In genomic region chr1:163313101-163313773, GRCm38 (mm10) we compare ENCODE assay signal across 8 mouse cellular contexts. TPM values are rescaled to one million over a fixed set of nuclear protein-coding genes. Genes with fewer than 3 reads are reported as not detected.
DNase-seq lines count a peak whose midpoint lies in the region; ATAC-seq and TF ChIP-seq lines count a peak whose summit lies in the region.

TSS of gene Prrx1 (minus strand) at chr1:163313710.

- peaks cover 15% of the 10 kb centered on the region; the same call in 1 of the 2 replicates for H3K4me1 ChIP-seq in liver, adult 2 months (ENCODE audit: control insufficient read depth, insufficient read depth, low read length)
- H3K4me1 ChIP-seq in neural tube, embryonic 11.5 days (ENCODE audit: control insufficient read depth, insufficient read depth, low read length): peaks cover 12% of the 10 kb centered on the region

- peak within 1 kb of the TSS; percentile 57 for H3K4me2 ChIP-seq in neural tube, embryonic 11.5 days (ENCODE audit: low read depth)

- H3K79me2 ChIP-seq in liver, adult 2 months (ENCODE audit: control insufficient read depth, insufficient read depth, low read length): no peaks in the 10 kb centered on the region

- peak within 1 kb of the TSS; percentile 60 for H3K4me3 ChIP-seq in liver, adult 2 months (ENCODE audit: insufficient read depth, low read depth, low read length)
- peak within 1 kb of the TSS; percentile 48 for H3K4me3 ChIP-seq in neural tube, embryonic 11.5 days (ENCODE audit: low read depth, low read length)

- H3K36me3 ChIP-seq in liver, adult 2 months (ENCODE audit: control insufficient read depth, insufficient read depth, low read length): no peaks in the 10 kb centered on the region
- H3K36me3 ChIP-seq in neural tube, embryonic 11.5 days (ENCODE audit: control insufficient read depth, insufficient read depth, low read length): no peaks in the 10 kb centered on the region

- H3K27me3 ChIP-seq in liver, adult 2 months (ENCODE audit: control insufficient read depth, insufficient read depth, low read length): peaks cover 26% of the 10 kb centered on the region
- H3K27me3 ChIP-seq in neural tube, embryonic 11.5 days (ENCODE audit: control insufficient read depth, insufficient read depth, low read length): peaks cover 68% of the 10 kb centered on the region

- peak within 1 kb of the TSS; percentile 64; the same call in 1 of the 2 replicates for H3K9ac ChIP-seq in liver, adult 2 months (ENCODE audit: low read depth, low read length)
- peak within 1 kb of the TSS; percentile 69 for H3K9ac ChIP-seq in neural tube, embryonic 11.5 days (ENCODE audit: low read length)

- WGBS in liver, adult 2 months: 6% methylated on average over 17 of the region's 17 CpGs
- WGBS in neural tube, embryonic 11.5 days: under 1% methylated on average over 17 of the region's 17 CpGs

- no peak for DNase-seq in liver, adult 2 months (ENCODE audit: extremely low read depth, low read depth, low spot score)
- DNase-seq in liver: no peak
- peak; percentile 72 for DNase-seq in embryo, embryonic 9.5 days (ENCODE audit: extremely low spot score)
- peak; percentile 46 for DNase-seq in heart, adult 8-10 months (ENCODE audit: low spot score)
- peak; percentile 29 for DNase-seq in kidney, postnatal 10 days
- DNase-seq in neural tube, embryonic 11.5 days (ENCODE audit: low spot score): peak; percentile 66
- DNase-seq in thymus, postnatal 36 days: no peak
- DNase-seq in urinary bladder, postnatal 25 days (ENCODE audit: low spot score): no peak

- H3K27ac ChIP-seq in liver, adult 2 months (replicated peaks; ENCODE audit: insufficient read depth, low read depth, low read length): no peak within 1 kb of the TSS
- H3K27ac ChIP-seq in neural tube, embryonic 11.5 days (ENCODE audit: low read depth, low read length): peak within 1 kb of the TSS; percentile 63

- no peak for TF ChIP-seq CTCF in liver, adult 2 months (IDR thresholded peaks at IDR 0.05; ENCODE audit: low read depth, low read length)

- no peaks in the 10 kb centered on the region for H3K9me3 ChIP-seq in neural tube, embryonic 11.5 days (ENCODE audit: control insufficient read depth, low read length)

- TF ChIP-seq POLR2A in liver, adult 2 months (IDR thresholded peaks at IDR 0.05; ENCODE audit: extremely low read depth, insufficient read depth, low read length): no peak

- no peak for ATAC-seq in neural tube, embryonic 11.5 days (ENCODE audit: insufficient read depth, low FRiP score, low TSS enrichment)

RNA-seq across cellular contexts. Expression of gene Prrx1, which starts in this region (rescaled TPM):
- 0.40 and 0.46 TPM in 2 replicates for total RNA-seq in liver, adult 2 months (2014; rRNA removed)
- 0.04 and 0.06 TPM in 2 replicates for polyA plus RNA-seq in liver, adult 2 months (2012; rRNA removed)
- total RNA-seq in heart, adult 8-10 months (2022): 10 to 100 TPM; 29.1 to 33.6 (median 30.5) TPM
- polyA plus RNA-seq in neural tube, embryonic 11.5 days (2014; fragmentation: Nextera tagmentation; extraction: Ambion mirVana): 30.7 and 39.1 TPM in 2 replicates

Comparison
In these comparisons a context has a peak if more than half of its experiments do, and no peak if none do; other contexts are left out.
1. RNA of gene Prrx1 (total RNA-seq): 29.1 to 33.6 TPM in heart, adult 8-10 months; 0.40 to 0.46 TPM in liver, adult 2 months; every median in the first group is over 10 times any median in the second.
2. RNA of gene Prrx1 (polyA plus RNA-seq): 30.7 to 39.1 TPM in neural tube, embryonic 11.5 days; 0.04 to 0.06 TPM in liver, adult 2 months; every median in the first group is over 10 times any median in the second.
3. DNase-seq: peak in embryo, embryonic 9.5 days (single experiment), heart, adult 8-10 months (single experiment), kidney, postnatal 10 days (single experiment) and neural tube, embryonic 11.5 days (single experiment); none in liver, adult 2 months (single experiment), liver (single experiment), thymus, postnatal 36 days (0 of 2) and urinary bladder, postnatal 25 days (single experiment).